Mouse (Mus musculus): ENCODE results near the gene Tgfbr3.

- TF ChIP-seq CTCF (IDR thresholded peaks at IDR 0.05; ENCODE audit: low read depth) (no peak), EP300 (IDR thresholded peaks at IDR 0.05; ENCODE audit: low read depth) (no peak)
These were observed 72.3 kb downstream of the Tgfbr3 start for GRCm38 (mm10) chr5:107217139-107217538.
